10 mouse cellular contexts compared by ENCODE assay signal in genomic region chr12:82105184-82106031, GRCm38 (mm10).
A peak's percentile ranks its signal among the peaks of the same experiment; 100 is the strongest.
DNase-seq lines count a peak whose midpoint lies in the region; ATAC-seq and TF ChIP-seq lines count a peak whose summit lies in the region.
"Had no signal": no experiment of that assay in that cellular context is flagged by ENCODE, and none has a peak within 500 bp of the region (broad histone marks: within the 10 kb centered on the region; RNA-seq: fewer than 3 reads in every experiment).

No protein-coding gene starts in this region.

- H3K36me3 ChIP-seq in hindbrain, postnatal 0 days (ENCODE audit: insufficient read depth, low read length): no peaks in the 10 kb centered on the region
- H3K36me3 ChIP-seq in hindbrain, embryonic 16.5 days (ENCODE audit: control insufficient read depth, insufficient read depth, low read length): no peaks in the 10 kb centered on the region

- no peak overlapping the region for H3K4me3 ChIP-seq in hindbrain, postnatal 0 days (ENCODE audit: low read length)
- H3K4me3 ChIP-seq in hindbrain, embryonic 16.5 days (ENCODE audit: low read length): no peak overlapping the region
- H3K4me3 ChIP-seq in cortical plate, adult 2 months (ENCODE audit: insufficient read depth, low read length): no peak overlapping the region
- H3K4me3 ChIP-seq: erythroblast, embryonic 14.5 days had no signal

- no peak overlapping the region for H3K9ac ChIP-seq in hindbrain, postnatal 0 days (replicated peaks; ENCODE audit: low read length)
- no peak overlapping the region for H3K9ac ChIP-seq in hindbrain, embryonic 16.5 days (ENCODE audit: low read depth, low read length)

- TF ChIP-seq CTCF in hindbrain, postnatal 0 days (IDR thresholded peaks at IDR 0.05; ENCODE audit: low read depth): no peak
- no peak for TF ChIP-seq CTCF in cortical plate, adult 2 months (IDR thresholded peaks at IDR 0.05; ENCODE audit: extremely low read depth, insufficient read depth, low read length)

- TF ChIP-seq POLR2A in cortical plate, adult 2 months (IDR thresholded peaks at IDR 0.05; ENCODE audit: extremely low read depth, insufficient read depth, low read length): no peak

- H3K27ac ChIP-seq in hindbrain, postnatal 0 days: 0 out of 2 replicates have a peak overlapping the region, but pooled peaks have one; percentile 28
- H3K27ac ChIP-seq in hindbrain, embryonic 16.5 days (ENCODE audit: low read depth, low read length): no peak overlapping the region
- peak overlapping the region; percentile 85 for H3K27ac ChIP-seq in cortical plate, adult 2 months (ENCODE audit: insufficient read depth, low read length)

- 49% methylated on average over 17 of the region's 17 CpGs for WGBS in hindbrain, postnatal 0 days
- 62% methylated on average over 17 of the region's 17 CpGs for WGBS in hindbrain, embryonic 16.5 days

- ATAC-seq in hindbrain, postnatal 0 days: no peak
- no peak for ATAC-seq in hindbrain, embryonic 16.5 days
- no peak for ATAC-seq in megakaryocyte progenitor cell, adult 5-6 weeks (replicated peaks; ENCODE audit: poor library complexity)

- no peaks in the 10 kb centered on the region for H3K27me3 ChIP-seq in hindbrain, postnatal 0 days (ENCODE audit: insufficient read depth, low read length)
- no peaks in the 10 kb centered on the region for H3K27me3 ChIP-seq in hindbrain, embryonic 16.5 days (replicated peaks; ENCODE audit: control insufficient read depth, insufficient read depth, low read length)

- no peak overlapping the region for H3K4me2 ChIP-seq in hindbrain, postnatal 0 days (ENCODE audit: low read depth, low read length)
- H3K4me2 ChIP-seq in hindbrain, embryonic 16.5 days (ENCODE audit: low read length): no peak overlapping the region

- DNase-seq in hindbrain, postnatal 0 days (ENCODE audit: low spot score): peak; percentile 27
- DNase-seq in layer of hippocampus, adult 18-20 months (ENCODE audit: low spot score in 2 of 2): peak; percentile 73 to 85
- DNase-seq in right cerebral cortex, postnatal 14 days: peak; percentile 52
- no peak for DNase-seq in thymus, postnatal 36 days
- DNase-seq in testis, postnatal 10 days (ENCODE audit: low spot score): no peak
- DNase-seq: thymus, adult 18-20 months had no signal

- H3K9me3 ChIP-seq in hindbrain, postnatal 0 days (ENCODE audit: low read length): no peaks in the 10 kb centered on the region
- H3K9me3 ChIP-seq in hindbrain, embryonic 16.5 days (ENCODE audit: control insufficient read depth, low read length): no peaks in the 10 kb centered on the region

- H3K4me1 ChIP-seq in hindbrain, postnatal 0 days (ENCODE audit: insufficient read depth, low read length): no peaks in the 10 kb centered on the region
- H3K4me1 ChIP-seq in hindbrain, embryonic 16.5 days (ENCODE audit: control insufficient read depth, insufficient read depth, low read depth, low read length): peaks cover 6% of the 10 kb centered on the region
- H3K4me1 ChIP-seq in cortical plate, adult 2 months (ENCODE audit: control insufficient read depth, insufficient read depth, low read length): peaks cover 12% of the 10 kb centered on the region

Comparison
In these comparisons a context has a peak if more than half of its experiments do, and no peak if none do; other contexts are left out.
1. DNase-seq: peak in hindbrain, postnatal 0 days (single experiment), layer of hippocampus, adult 18-20 months (2 of 2) and right cerebral cortex, postnatal 14 days (single experiment); none in thymus, postnatal 36 days (0 of 2) and testis, postnatal 10 days (single experiment).